Mouse (Mus musculus) liver, embryonic 14.5 days (tissue): ENCODE data around the gene Tmem63b.

Source experiments
- CTCF ChIP-seq: IDR thresholded peaks from 2 replicates; pipeline ENCODE4 v1.5.1; 2016; ENCODE audit warnings: antibody characterized with exemption, low read depth, control low read depth
- EP300 ChIP-seq: IDR thresholded peaks from 2 replicates; pipeline ENCODE4 v1.6.1; 2016; ENCODE audit warnings: antibody characterized with exemption, low read depth

DNA sequence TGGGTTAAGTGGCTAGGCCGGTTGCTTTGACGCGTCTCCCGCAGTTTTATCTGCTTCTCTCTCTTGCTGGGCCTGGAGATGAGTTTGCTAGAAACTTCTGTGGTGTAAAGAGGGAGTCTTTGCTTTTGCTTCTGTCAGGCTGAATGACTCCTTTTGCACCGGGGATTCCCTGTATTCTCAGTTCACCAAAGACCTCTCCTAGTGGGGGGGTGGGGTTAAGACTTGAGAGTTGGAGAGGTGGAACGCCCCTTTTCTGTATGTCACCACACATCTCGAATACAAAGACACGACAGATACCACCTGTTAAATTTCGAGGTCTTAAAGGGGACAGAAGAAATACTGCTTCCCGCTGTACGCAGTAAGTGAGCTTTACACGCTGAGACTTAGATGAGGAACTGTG is at the start of gene Tmem63b:
- no peak for TF ChIP-seq EP300
- no peak for TF ChIP-seq CTCF
